Mouse (Mus musculus) lung, postnatal 14 days (tissue): ENCODE data around the gene Snx19.

ENCODE experiments used
- DNase-seq: peaks from one replicate; pipeline ENCODE4 v3.0.0; 2021

Snx19 gene

GRCm38 (mm10) chr9:30426882-30427632 lies at the start of gene Snx19:
Gene Snx19 (plus strand): TSS chr9:30427108.
- peak; percentile 97 for DNase-seq

GRCm38 (mm10) chr9:30400771-30401170 lies 26.1 kb upstream of the Snx19 start:
- no peak for DNase-seq

- DNase-seq, result peak; percentile 64
These were observed 4.0 kb upstream of the Snx19 start for GRCm38 (mm10) chr9:30422940-30423339.

GRCm38 (mm10) chr9:30425178-30425577 lies 1.7 kb upstream of the Snx19 start:
- DNase-seq, result no peak

GRCm38 (mm10) chr9:30428231-30428630 lies 1.3 kb downstream of the Snx19 start:
- DNase-seq, result no peak

GRCm38 (mm10) chr9:30430447-30430846 lies 3.5 kb downstream of the Snx19 start:
- no peak for DNase-seq

- DNase-seq, result no peak
These were observed 5.0 kb downstream of the Snx19 start for GRCm38 (mm10) chr9:30431909-30432308.

- no peak for DNase-seq
These were observed 7.0 kb downstream of the Snx19 start for GRCm38 (mm10) chr9:30433914-30434313.

GRCm38 (mm10) chr9:30435902-30436585 lies 9.1 kb downstream of the Snx19 start:
- no peak for DNase-seq

GRCm38 (mm10) chr9:30438505-30438904 lies 11.6 kb downstream of the Snx19 start:
- peak; percentile 50 for DNase-seq

- DNase-seq, result no peak
These were observed 14.9 kb downstream of the Snx19 start for GRCm38 (mm10) chr9:30441761-30442160.

GRCm38 (mm10) chr9:30445232-30446085 lies 18.6 kb downstream of the Snx19 start:
- peak; percentile 73 for DNase-seq

GRCm38 (mm10) chr9:30446126-30446525 lies 19.2 kb downstream of the Snx19 start:
- peak; percentile 26 for DNase-seq

- DNase-seq, result peak; percentile 70
These were observed 21.6 kb downstream of the Snx19 start for GRCm38 (mm10) chr9:30448459-30448858.

GRCm38 (mm10) chr9:30449862-30450261 lies 23.0 kb downstream of the Snx19 start:
- DNase-seq, result no peak

GRCm38 (mm10) chr9:30450834-30451233 lies 23.9 kb downstream of the Snx19 start:
- peak; percentile 34 for DNase-seq

GRCm38 (mm10) chr9:30454527-30454926 lies 27.6 kb downstream of the Snx19 start:
- DNase-seq, result no peak

- no peak for DNase-seq
These were observed 29.3 kb downstream of the Snx19 start for GRCm38 (mm10) chr9:30456250-30456649.

GRCm38 (mm10) chr9:30460501-30460900 lies 33.6 kb downstream of the Snx19 start:
- DNase-seq, result no peak

- no peak for DNase-seq
These were observed 37.8 kb downstream of the Snx19 start for GRCm38 (mm10) chr9:30464661-30465060.

GRCm38 (mm10) chr9:30480043-30480442 lies 53.1 kb downstream of the Snx19 start:
- DNase-seq, result peak; percentile 39

- DNase-seq, result peak; percentile 98
These were observed 53.6 kb downstream of the Snx19 start for GRCm38 (mm10) chr9:30480464-30480863.

- DNase-seq, result no peak
These were observed 55.2 kb downstream of the Snx19 start for GRCm38 (mm10) chr9:30482116-30482515.
